Mouse (Mus musculus) small intestine, adult 2 months (tissue): ENCODE measurements around the gene Klk11. TPM values are rescaled to one million over a fixed set of nuclear protein-coding genes. Genes with fewer than 3 reads are reported as not detected.
A peak's percentile ranks its signal among the peaks of the same experiment; 100 is the strongest.

ENCODE experiments used
- H3K27ac ChIP-seq: fragments of 200-500 bp; 2 replicates; pipeline ENCODE4 v1.5.1; 2012; ENCODE audit warnings: low read depth, low read length, control low read depth, inconsistent platforms; ENCODE audit not compliant: insufficient read depth
- H3K27me3 ChIP-seq: fragments of 200-500 bp; 2 replicates; pipeline ENCODE4 v1.6.1; 2012; ENCODE audit warnings: mild to moderate bottlenecking, moderate library complexity, low read length, inconsistent platforms; ENCODE audit not compliant: control insufficient read depth, insufficient read depth
- H3K36me3 ChIP-seq: fragments of 200-500 bp; 2 replicates; pipeline ENCODE4 v1.6.1; 2012; ENCODE audit warnings: mild to moderate bottlenecking, low read length, control low read depth, inconsistent platforms; ENCODE audit not compliant: control insufficient read depth, insufficient read depth
- H3K4me1 ChIP-seq: fragments of 200-500 bp; 2 replicates; pipeline ENCODE4 v1.6.1; 2012; ENCODE audit warnings: low read length, inconsistent platforms, mixed read lengths; ENCODE audit not compliant: control insufficient read depth, insufficient read depth, insufficient read length
- H3K4me3 ChIP-seq: fragments of 200-500 bp; 2 replicates; pipeline ENCODE4 v1.5.1; 2012; ENCODE audit warnings: low read depth, mild to moderate bottlenecking, control low read depth, inconsistent platforms, low read length, moderate library complexity
- CTCF ChIP-seq: fragments of 200-500 bp; IDR thresholded peaks from 2 replicates; pipeline ENCODE4 v1.5.1; 2012; ENCODE audit warnings: low read depth, mild to moderate bottlenecking, control low read depth, inconsistent platforms, low read length, moderate library complexity, mixed read lengths; ENCODE audit not compliant: insufficient replicate concordance, insufficient read length; ENCODE audit errors: extremely low read depth
- POLR2A ChIP-seq: fragments of 200-500 bp; IDR thresholded peaks from 2 replicates; pipeline ENCODE4 v1.6.1; 2012; ENCODE audit warnings: low read depth, mild to moderate bottlenecking, control low read depth, inconsistent platforms, low read length, moderate library complexity
- WGBS: fragments of 180-500 bp; shearing (Covaris S2); methylation state at CpG from one replicate; pipeline ENCODE4 v1.1.7; 2018; 5-methylcytosine and 5-hydroxymethylcytosine counted together
- polyA plus RNA-seq: library from polyadenylated mRNA; depleted of rRNA; stranded (reverse); fragments of >200 nt; gene quantifications from 2 replicates; pipeline ENCODE4 v1.2.3, GENCODE M21; 2012

Gene Klk11
- polyA plus RNA-seq, 1 experiment: not detected

DNA sequence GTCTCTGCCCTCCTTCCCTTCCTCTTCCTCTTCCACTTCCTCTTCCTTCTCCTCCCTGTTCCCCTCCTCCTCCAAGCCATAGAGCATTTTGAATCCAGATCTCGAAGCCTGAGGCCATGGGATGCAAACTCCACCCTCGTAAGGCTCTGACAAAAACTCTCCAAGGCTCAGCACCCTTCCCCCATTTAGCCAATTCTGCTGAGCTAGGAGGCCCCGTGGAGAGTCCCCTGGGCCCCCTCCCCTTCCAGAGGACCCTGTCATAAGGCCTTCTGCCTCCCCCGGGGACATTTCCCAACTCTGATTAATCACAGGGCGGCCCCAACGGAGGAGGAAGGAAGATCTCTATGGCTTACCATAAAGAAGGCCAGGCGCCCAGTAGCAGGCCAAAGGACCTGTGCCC is 17.2 kb downstream of the Klk11 start, which contains the start of gene Klk9:
Gene Klk9, plus strand, starts transcription at position 301 of the 400 bp plus-strand sequence.
- H3K36me3 ChIP-seq: no peaks in the 10 kb centered on the region
- H3K4me1 ChIP-seq: no peaks in the 10 kb centered on the region
- H3K27ac ChIP-seq: no peak within 1 kb of the TSS
- TF ChIP-seq POLR2A (no peak), CTCF (no peak)
- no peak within 1 kb of the TSS for H3K4me3 ChIP-seq
- 66% methylated on average over 7 of the region's 7 CpGs for WGBS
- H3K27me3 ChIP-seq: peaks cover 5% of the 10 kb centered on the region; the same call in 1 of the 2 replicates

DNA sequence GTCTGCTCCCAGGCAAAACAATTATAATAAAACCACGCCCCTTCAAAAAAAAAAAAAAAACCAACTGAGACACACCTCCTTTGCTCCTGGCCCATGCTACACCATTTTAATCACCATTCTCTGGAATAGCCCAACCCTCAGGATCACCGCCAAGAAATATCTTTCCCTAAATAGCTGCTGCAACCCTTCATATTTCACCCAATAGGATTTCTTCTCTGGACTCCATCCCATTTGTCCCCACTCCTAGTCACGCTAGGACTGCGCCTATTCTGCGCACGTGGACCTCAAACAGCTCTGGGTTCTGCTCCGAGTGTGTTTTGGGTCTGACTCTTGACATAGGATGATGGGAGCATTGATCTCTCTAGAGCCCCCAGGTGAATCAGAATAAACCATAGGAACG is 22.0 kb downstream of the Klk11 start:
- Histone ChIP-seq H3K36me3 (no peaks in the 10 kb centered on the region), H3K27me3 (peaks cover 5% of the 10 kb centered on the region; the same call in 1 of the 2 replicates), H3K4me1 (0 out of 2 replicates have a peak, but pooled peaks cover 3% of the 10 kb centered on the region), H3K27ac (no peak overlapping the region), H3K4me3 (no peak overlapping the region)
- TF ChIP-seq CTCF (no peak), POLR2A (no peak)
- 7% methylated on average over 8 of the region's 8 CpGs for WGBS

DNA sequence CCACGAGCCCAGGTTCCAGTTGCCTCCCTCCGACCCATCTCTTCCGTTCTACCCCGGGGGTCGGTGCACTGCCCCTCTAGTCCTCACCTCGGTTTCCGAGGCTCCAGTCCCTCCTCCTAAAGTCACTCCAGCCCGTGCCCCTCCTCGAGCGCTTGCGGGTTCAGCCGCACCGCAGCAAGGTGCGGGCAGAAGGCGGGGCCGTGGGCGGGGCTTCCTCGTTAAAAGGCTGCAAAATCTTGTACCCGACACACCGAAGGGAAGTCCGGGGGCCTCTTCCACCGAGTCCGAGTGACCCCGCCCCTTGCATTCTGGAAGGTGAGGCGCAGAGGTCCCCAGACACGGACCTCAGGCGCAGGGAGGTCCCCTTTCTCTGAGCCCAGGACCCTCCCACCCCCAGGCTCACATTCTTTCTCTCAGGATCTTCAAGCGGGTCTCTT is 22.9 kb downstream of the Klk11 start, which contains the start of gene Klk8:
Gene Klk8, plus strand, starts transcription at position 245 of the 437 bp plus-strand sequence.
- H3K27ac ChIP-seq: no peak within 1 kb of the TSS
- peak within 1 kb of the TSS; percentile 59 for H3K4me3 ChIP-seq
- peaks cover 5% of the 10 kb centered on the region; the same call in 1 of the 2 replicates for H3K27me3 ChIP-seq
- TF ChIP-seq CTCF (no peak), POLR2A (no peak)
- 1% methylated on average over 28 of the region's 28 CpGs for WGBS
- 0 out of 2 replicates have a peak, but pooled peaks cover 3% of the 10 kb centered on the region for H3K4me1 ChIP-seq
- no peaks in the 10 kb centered on the region for H3K36me3 ChIP-seq

DNA sequence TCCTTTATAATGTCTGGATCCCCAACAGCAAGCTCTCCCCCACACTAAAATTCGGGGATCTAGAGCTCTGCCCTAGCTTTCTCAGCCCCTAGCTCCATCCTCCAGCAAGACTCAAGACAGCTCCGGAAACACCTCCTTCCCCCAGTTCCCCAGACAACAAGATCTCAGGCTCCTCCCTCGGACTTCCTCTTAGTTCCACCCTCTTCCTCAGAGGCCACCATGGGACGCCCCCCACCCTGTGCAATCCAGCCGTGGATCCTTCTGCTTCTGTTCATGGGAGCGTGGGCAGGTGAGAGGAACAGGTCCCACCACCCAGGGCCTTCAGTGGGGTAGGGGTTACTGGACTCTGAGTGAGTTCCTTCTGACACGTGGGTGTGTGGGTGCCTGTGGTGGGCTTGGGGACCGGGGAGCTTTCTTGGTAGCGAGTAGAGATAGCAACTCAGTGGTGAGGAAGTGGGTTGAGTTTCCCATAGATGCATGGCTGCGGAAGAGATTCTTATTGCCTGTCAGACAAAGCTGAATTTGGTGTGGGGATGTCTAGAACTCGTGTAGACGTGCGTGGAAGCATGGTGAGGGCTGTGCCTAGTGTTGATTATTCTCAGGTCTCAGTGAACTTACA is 23.5 kb downstream of the Klk11 start:
- 0 out of 2 replicates have a peak, but pooled peaks cover 3% of the 10 kb centered on the region for H3K4me1 ChIP-seq
- no peak overlapping the region for H3K27ac ChIP-seq
- TF ChIP-seq CTCF (no peak), POLR2A (no peak)
- peak overlapping the region; percentile 59 for H3K4me3 ChIP-seq
- WGBS: 41% methylated on average over 13 of the region's 13 CpGs
- peaks cover 5% of the 10 kb centered on the region; the same call in 1 of the 2 replicates for H3K27me3 ChIP-seq
- no peaks in the 10 kb centered on the region for H3K36me3 ChIP-seq

DNA sequence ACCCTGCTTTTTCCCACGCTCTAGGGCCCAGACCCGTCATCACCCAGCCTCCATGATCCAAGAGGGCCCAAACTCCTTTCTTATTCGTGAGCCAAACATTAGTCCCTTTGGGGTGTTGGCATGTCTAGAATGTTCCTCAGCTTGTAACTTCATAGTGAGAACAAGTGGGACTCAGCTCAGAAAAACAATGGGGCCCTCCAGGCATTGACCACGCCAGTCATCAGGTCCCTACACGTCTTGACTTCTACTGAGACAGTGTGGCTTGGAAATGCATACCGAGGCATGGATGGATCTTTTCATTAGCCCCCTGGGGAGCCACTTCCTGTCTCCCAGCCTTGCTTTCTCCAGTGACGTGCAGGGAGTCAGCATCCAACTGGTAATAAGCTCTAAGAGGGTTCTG is 25.5 kb downstream of the Klk11 start:
- no peaks in the 10 kb centered on the region for H3K36me3 ChIP-seq
- WGBS: 79% methylated on average over 7 of the region's 7 CpGs
- no peak for TF ChIP-seq CTCF
- no peak for TF ChIP-seq POLR2A
- no peak overlapping the region for H3K4me3 ChIP-seq
- H3K27me3 ChIP-seq: peaks cover 5% of the 10 kb centered on the region; the same call in 1 of the 2 replicates
- H3K27ac ChIP-seq: no peak overlapping the region
- H3K4me1 ChIP-seq: 0 out of 2 replicates have a peak, but pooled peaks cover 3% of the 10 kb centered on the region

DNA sequence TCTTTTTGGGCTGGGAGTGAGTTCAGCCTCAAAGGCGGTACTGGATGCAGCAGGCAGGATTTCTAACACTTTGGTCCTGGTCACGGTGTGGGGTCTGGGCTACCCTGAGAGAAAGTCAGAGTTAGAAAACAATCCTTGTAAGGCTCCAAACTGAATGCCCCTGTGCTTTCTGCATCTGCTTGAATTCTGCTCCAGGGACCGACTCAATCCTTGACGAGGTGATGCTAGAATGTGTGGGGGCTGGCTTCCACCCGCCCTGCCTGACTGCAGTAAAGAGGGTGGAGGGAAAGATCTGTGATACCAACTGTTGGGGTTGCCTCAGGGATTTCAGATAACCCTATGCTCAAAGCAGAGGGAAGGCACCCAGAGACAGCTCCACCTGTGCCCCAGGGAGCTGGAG is 36.6 kb downstream of the Klk11 start, which contains the start of gene Klk7:
Gene Klk7, plus strand, starts transcription at position 301 of the 400 bp plus-strand sequence.
- H3K4me3 ChIP-seq: no peak within 1 kb of the TSS
- no peak for TF ChIP-seq POLR2A
- TF ChIP-seq CTCF: no peak
- no peaks in the 10 kb centered on the region for H3K36me3 ChIP-seq
- WGBS: 54% methylated on average over 5 of the region's 5 CpGs
- no peaks in the 10 kb centered on the region for H3K27me3 ChIP-seq
- H3K4me1 ChIP-seq: no peaks in the 10 kb centered on the region
- no peak within 1 kb of the TSS for H3K27ac ChIP-seq

DNA sequence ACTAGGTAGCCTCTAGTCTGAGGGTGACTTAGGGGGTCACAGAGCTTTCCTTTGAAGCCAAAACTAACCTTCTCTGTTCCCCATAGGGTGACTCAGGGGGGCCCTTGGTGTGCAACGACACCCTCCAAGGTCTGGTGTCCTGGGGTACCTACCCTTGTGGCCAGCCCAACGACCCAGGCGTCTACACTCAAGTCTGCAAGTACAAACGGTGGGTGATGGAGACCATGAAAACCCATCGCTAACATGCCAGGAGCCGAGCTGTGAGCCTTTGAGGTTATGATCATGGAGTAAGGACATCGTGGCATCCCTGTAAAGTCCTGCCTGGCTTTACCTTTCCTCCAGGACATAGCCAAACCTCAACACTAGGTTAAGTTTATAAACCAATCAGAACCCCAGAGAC is 40.8 kb downstream of the Klk11 start:
- 83% methylated on average over 7 of the region's 7 CpGs for WGBS
- Histone ChIP-seq H3K27me3 (no peaks in the 10 kb centered on the region), H3K4me3 (no peak overlapping the region), H3K4me1 (no peaks in the 10 kb centered on the region), H3K36me3 (no peaks in the 10 kb centered on the region), H3K27ac (no peak overlapping the region)
- no peak for TF ChIP-seq CTCF

DNA sequence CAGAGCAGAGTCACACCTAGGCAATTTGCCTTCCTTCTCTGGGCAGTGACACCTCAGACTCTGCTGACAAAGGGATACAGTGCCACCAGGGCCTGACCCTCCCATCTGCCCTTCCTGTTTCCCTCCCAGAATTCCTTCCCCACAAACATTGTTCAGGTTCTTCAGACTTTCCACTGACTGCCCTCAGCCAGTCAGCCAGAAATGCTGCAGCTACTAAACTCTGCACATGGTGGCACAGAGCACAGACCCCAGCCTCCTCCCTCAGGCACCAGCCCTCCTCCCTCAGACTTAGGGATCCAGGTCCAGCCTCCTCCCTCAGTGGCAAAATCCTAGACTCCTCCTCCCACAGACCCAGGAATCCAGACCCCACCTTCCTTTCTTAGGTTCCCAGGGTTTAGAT is 42.3 kb downstream of the Klk11 start:
- Histone ChIP-seq H3K36me3 (no peaks in the 10 kb centered on the region), H3K27me3 (no peaks in the 10 kb centered on the region), H3K4me3 (no peak overlapping the region), H3K27ac (no peak overlapping the region), H3K4me1 (no peaks in the 10 kb centered on the region)
- TF ChIP-seq CTCF: no peak
- TF ChIP-seq POLR2A: no peak
